Mouse (Mus musculus): Measurements from ENCODE around the gene Tsen34.
"Not testable (repeated sequence)": the region's sequence is repeated elsewhere in the genome, so short reads cannot be mapped to it uniquely, and the experiment has no call there.

GRCm38 (mm10) chr7:3720268-3720667, 27.6 kb downstream of the Tsen34 start, which contains the start of gene Pirb:
- TF ChIP-seq CTCF (IDR thresholded peaks at IDR 0.05; ENCODE audit: low read depth, low read length); POLR2A (IDR thresholded peaks at IDR 0.05; ENCODE audit: insufficient read depth, low read length); EP300 (IDR thresholded peaks at IDR 0.05; ENCODE audit: insufficient read depth, low read depth, low read length): not testable (repeated sequence)
